ENCODE assay signal across 22 mouse cellular contexts in genomic region chr3:84397976-84398375, GRCm38 (mm10).
DNase-seq lines count a peak whose midpoint lies in the region; ATAC-seq lines count a peak whose summit lies in the region.
"Had no signal": no experiment of that assay in that cellular context is flagged by ENCODE, and none has a peak within 500 bp of the region (broad histone marks: within the 10 kb centered on the region; RNA-seq: fewer than 3 reads in every experiment).

No protein-coding gene starts in this region.

- 38% methylated on average over 4 of the region's 4 CpGs for WGBS in hindbrain, embryonic 13.5 days
- WGBS in hindbrain, embryonic 10.5 days: 73% methylated on average over 4 of the region's 4 CpGs
- WGBS in midbrain, embryonic 14.5 days: 33% methylated on average over 4 of the region's 4 CpGs
- WGBS in midbrain, embryonic 11.5 days: 68% methylated on average over 4 of the region's 4 CpGs
- WGBS in neural tube, embryonic 13.5 days: 34% methylated on average over 4 of the region's 4 CpGs
- 26% methylated on average over 4 of the region's 4 CpGs for WGBS in neural tube, embryonic 15.5 days

- H3K36me3 ChIP-seq in hindbrain, embryonic 13.5 days: no peaks in the 10 kb centered on the region
- no peaks in the 10 kb centered on the region for H3K36me3 ChIP-seq in hindbrain, embryonic 10.5 days
- no peaks in the 10 kb centered on the region for H3K36me3 ChIP-seq in midbrain, embryonic 14.5 days (ENCODE audit: control insufficient read depth, insufficient read depth, low read length)
- no peaks in the 10 kb centered on the region for H3K36me3 ChIP-seq in midbrain, embryonic 11.5 days (ENCODE audit: control insufficient read depth, insufficient read depth, low read length)
- H3K36me3 ChIP-seq in neural tube, embryonic 13.5 days: no peaks in the 10 kb centered on the region
- H3K36me3 ChIP-seq in neural tube, embryonic 15.5 days: no peaks in the 10 kb centered on the region
- H3K36me3 ChIP-seq: embryonic facial prominence, embryonic 12.5 days; embryonic facial prominence, embryonic 15.5 days had no signal

- H3K27ac ChIP-seq in hindbrain, embryonic 13.5 days: peak overlapping the region; percentile 36; the same call in 1 of the 2 replicates
- H3K27ac ChIP-seq in hindbrain, embryonic 10.5 days: no peak overlapping the region
- no peak overlapping the region for H3K27ac ChIP-seq in midbrain, embryonic 14.5 days (replicated peaks; ENCODE audit: low read depth, low read length)
- no peak overlapping the region for H3K27ac ChIP-seq in midbrain, embryonic 11.5 days (ENCODE audit: low read depth, low read length)
- H3K27ac ChIP-seq in neural tube, embryonic 13.5 days (replicated peaks): peak overlapping the region; percentile 70
- peak overlapping the region; percentile 54 for H3K27ac ChIP-seq in neural tube, embryonic 15.5 days (replicated peaks)
- H3K27ac ChIP-seq: embryonic facial prominence, embryonic 12.5 days; embryonic facial prominence, embryonic 15.5 days; gastrocnemius, adult 2 months had no signal

- no peaks in the 10 kb centered on the region for H3K4me1 ChIP-seq in hindbrain, embryonic 13.5 days (replicated peaks)
- H3K4me1 ChIP-seq in hindbrain, embryonic 10.5 days (replicated peaks): peaks cover 12% of the 10 kb centered on the region
- H3K4me1 ChIP-seq in midbrain, embryonic 14.5 days (ENCODE audit: control insufficient read depth, insufficient read depth, low read length): no peaks in the 10 kb centered on the region
- H3K4me1 ChIP-seq in midbrain, embryonic 11.5 days (ENCODE audit: control insufficient read depth, insufficient read depth, low read length): peaks cover 4% of the 10 kb centered on the region
- H3K4me1 ChIP-seq in neural tube, embryonic 13.5 days (replicated peaks): no peaks in the 10 kb centered on the region; the same call in 1 of the 2 replicates
- peaks cover 10% of the 10 kb centered on the region for H3K4me1 ChIP-seq in neural tube, embryonic 15.5 days
- H3K4me1 ChIP-seq: embryonic facial prominence, embryonic 12.5 days; embryonic facial prominence, embryonic 15.5 days had no signal

- H3K27me3 ChIP-seq in hindbrain, embryonic 13.5 days: no peaks in the 10 kb centered on the region
- H3K27me3 ChIP-seq in hindbrain, embryonic 10.5 days (ENCODE audit: insufficient read depth, poor library complexity, severe bottlenecking): 0 out of 2 replicates have a peak, but pooled peaks cover 3% of the 10 kb centered on the region
- H3K27me3 ChIP-seq in midbrain, embryonic 14.5 days (ENCODE audit: control insufficient read depth, insufficient read depth, low read length): no peaks in the 10 kb centered on the region
- no peaks in the 10 kb centered on the region for H3K27me3 ChIP-seq in midbrain, embryonic 11.5 days (ENCODE audit: control insufficient read depth, insufficient read depth, low read length)
- H3K27me3 ChIP-seq in neural tube, embryonic 13.5 days: no peaks in the 10 kb centered on the region
- no peaks in the 10 kb centered on the region for H3K27me3 ChIP-seq in neural tube, embryonic 15.5 days (replicated peaks)
- H3K27me3 ChIP-seq: embryonic facial prominence, embryonic 12.5 days; embryonic facial prominence, embryonic 15.5 days had no signal

- no peaks in the 10 kb centered on the region for H3K9me3 ChIP-seq in hindbrain, embryonic 13.5 days
- no peaks in the 10 kb centered on the region for H3K9me3 ChIP-seq in hindbrain, embryonic 10.5 days
- no peaks in the 10 kb centered on the region for H3K9me3 ChIP-seq in midbrain, embryonic 14.5 days (ENCODE audit: control insufficient read depth, low read length)
- H3K9me3 ChIP-seq in midbrain, embryonic 11.5 days (ENCODE audit: control insufficient read depth, low read length): no peaks in the 10 kb centered on the region
- H3K9me3 ChIP-seq in neural tube, embryonic 13.5 days: no peaks in the 10 kb centered on the region
- H3K9me3 ChIP-seq in neural tube, embryonic 15.5 days (replicated peaks): no peaks in the 10 kb centered on the region
- H3K9me3 ChIP-seq: embryonic facial prominence, embryonic 12.5 days; embryonic facial prominence, embryonic 15.5 days had no signal

- no peak for ATAC-seq in hindbrain, embryonic 13.5 days (ENCODE audit: low FRiP score)
- ATAC-seq in midbrain, embryonic 14.5 days (ENCODE audit: low FRiP score, low TSS enrichment): no peak
- no peak for ATAC-seq in midbrain, embryonic 11.5 days (ENCODE audit: low FRiP score)
- ATAC-seq in neural tube, embryonic 13.5 days (ENCODE audit: low read depth): peak; percentile 69; the same call in 1 of the 2 replicates
- ATAC-seq in neural tube, embryonic 15.5 days (ENCODE audit: low FRiP score): peak; percentile 80
- ATAC-seq: activated CD4-positive, CD25-positive, alpha-beta regulatory T cell, adult 4 months; forebrain, embryonic 14.5 days; forebrain, postnatal 0 days had no signal

- no peak overlapping the region for H3K4me2 ChIP-seq in hindbrain, embryonic 13.5 days
- no peak overlapping the region for H3K4me2 ChIP-seq in midbrain, embryonic 14.5 days (ENCODE audit: low read length)
- H3K4me2 ChIP-seq in midbrain, embryonic 11.5 days: no peak overlapping the region
- H3K4me2 ChIP-seq in neural tube, embryonic 13.5 days: no peak overlapping the region
- H3K4me2 ChIP-seq in neural tube, embryonic 15.5 days: no peak overlapping the region
- H3K4me2 ChIP-seq: embryonic facial prominence, embryonic 12.5 days; embryonic facial prominence, embryonic 15.5 days; heart, embryonic 11.5 days had no signal

- DNase-seq in hindbrain, embryonic 10.5 days (ENCODE audit: low spot score): no peak
- peak; percentile 38 for DNase-seq in midbrain, embryonic 14.5 days
- no peak for DNase-seq in midbrain, embryonic 11.5 days (ENCODE audit: low spot score, missing footprints)
- DNase-seq in neural tube, embryonic 10.5 days (ENCODE audit: extremely low spot score, low spot score): no peak
- no peak for DNase-seq in lung, postnatal 10 days
- DNase-seq: adrenal gland, adult 8-10 months; adrenal gland, postnatal 25 days; cerebellum, adult 18-20 months; cerebellum, adult 9-10 months; cerebellum, postnatal 25 days; forebrain, postnatal 0 days; gastrocnemius, adult 2 months; gastrocnemius, postnatal 14 days; heart, adult 11 months had no signal

- H3K9ac ChIP-seq in hindbrain, embryonic 13.5 days: no peak overlapping the region
- H3K9ac ChIP-seq in midbrain, embryonic 14.5 days (replicated peaks; ENCODE audit: low read length): no peak overlapping the region
- no peak overlapping the region for H3K9ac ChIP-seq in midbrain, embryonic 11.5 days (ENCODE audit: low read length)
- H3K9ac ChIP-seq in neural tube, embryonic 13.5 days: no peak overlapping the region
- H3K9ac ChIP-seq in neural tube, embryonic 15.5 days (replicated peaks): no peak overlapping the region
- H3K9ac ChIP-seq: embryonic facial prominence, embryonic 12.5 days; embryonic facial prominence, embryonic 15.5 days; forebrain, postnatal 0 days had no signal

- no peak overlapping the region for H3K4me3 ChIP-seq in hindbrain, embryonic 13.5 days
- no peak overlapping the region for H3K4me3 ChIP-seq in hindbrain, embryonic 10.5 days
- no peak overlapping the region for H3K4me3 ChIP-seq in midbrain, embryonic 14.5 days (replicated peaks; ENCODE audit: low read depth, low read length)
- no peak overlapping the region for H3K4me3 ChIP-seq in midbrain, embryonic 11.5 days (ENCODE audit: low read depth, low read length)
- no peak overlapping the region for H3K4me3 ChIP-seq in neural tube, embryonic 13.5 days
- H3K4me3 ChIP-seq in neural tube, embryonic 15.5 days (replicated peaks): no peak overlapping the region
- H3K4me3 ChIP-seq: embryonic facial prominence, embryonic 12.5 days; embryonic facial prominence, embryonic 15.5 days; gastrocnemius, adult 2 months had no signal

Comparison
In these comparisons a context has a peak if more than half of its experiments do, and no peak if none do; other contexts are left out.
1. H3K27ac ChIP-seq: peak in hindbrain, embryonic 13.5 days (single experiment), neural tube, embryonic 13.5 days (single experiment) and neural tube, embryonic 15.5 days (single experiment); none in hindbrain, embryonic 10.5 days (single experiment), midbrain, embryonic 14.5 days (single experiment) and midbrain, embryonic 11.5 days (single experiment).
2. ATAC-seq: peak in neural tube, embryonic 13.5 days (single experiment) and neural tube, embryonic 15.5 days (single experiment); none in hindbrain, embryonic 13.5 days (single experiment), midbrain, embryonic 14.5 days (single experiment) and midbrain, embryonic 11.5 days (single experiment).